Mouse (Mus musculus): ENCODE results near the gene Taf13.
"Not testable (repeated sequence)": the region's sequence is repeated elsewhere in the genome, so short reads cannot be mapped to it uniquely, and the experiment has no call there.

The Taf13 gene

DNA sequence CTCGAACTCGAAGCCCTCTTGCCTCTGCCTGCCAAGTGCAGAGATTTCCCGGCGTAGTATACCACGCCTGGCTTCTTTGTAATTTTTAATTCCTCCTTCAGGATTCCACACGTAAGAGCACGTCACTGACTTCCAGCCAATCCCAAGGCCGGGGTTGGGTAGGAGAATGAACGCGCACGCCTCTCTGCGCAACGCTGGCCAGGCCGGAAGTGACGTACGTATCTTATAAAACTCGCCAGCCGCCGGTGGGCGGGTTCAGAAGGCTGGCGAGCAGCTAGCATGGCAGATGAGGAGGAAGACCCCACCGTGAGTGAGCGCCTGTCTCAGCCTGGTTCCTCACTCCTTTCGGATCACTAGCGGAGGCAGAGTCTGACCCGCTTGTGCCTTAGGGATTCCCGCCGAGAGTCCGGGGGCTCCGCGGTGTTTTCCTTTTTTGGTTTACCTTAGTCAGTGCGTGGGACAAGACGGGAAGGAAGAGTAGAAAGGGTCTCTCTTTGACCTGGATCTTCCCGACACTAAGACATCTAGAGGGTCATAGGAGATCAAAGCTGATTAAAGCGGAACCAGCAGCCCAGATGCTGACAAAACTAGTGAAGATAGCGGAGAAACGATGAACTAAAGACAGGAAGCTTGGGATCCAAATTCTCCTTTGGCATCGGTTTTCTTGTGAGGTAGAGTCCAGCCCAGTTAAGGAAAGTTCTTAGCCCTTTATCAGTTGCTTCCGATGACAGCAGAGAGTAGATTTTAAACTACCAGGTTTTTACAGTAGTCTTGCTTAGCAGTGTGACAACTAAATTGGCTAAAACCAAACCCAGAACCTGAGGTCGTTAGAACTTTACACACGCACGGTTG is at the start of gene Taf13:
Gene Taf13, plus strand, starts transcription at position 256 of the 852 bp plus-strand sequence.
- peak; percentile 94 to 96 for DNase-seq (ENCODE audit: low spot score in 2 of 2)

DNA sequence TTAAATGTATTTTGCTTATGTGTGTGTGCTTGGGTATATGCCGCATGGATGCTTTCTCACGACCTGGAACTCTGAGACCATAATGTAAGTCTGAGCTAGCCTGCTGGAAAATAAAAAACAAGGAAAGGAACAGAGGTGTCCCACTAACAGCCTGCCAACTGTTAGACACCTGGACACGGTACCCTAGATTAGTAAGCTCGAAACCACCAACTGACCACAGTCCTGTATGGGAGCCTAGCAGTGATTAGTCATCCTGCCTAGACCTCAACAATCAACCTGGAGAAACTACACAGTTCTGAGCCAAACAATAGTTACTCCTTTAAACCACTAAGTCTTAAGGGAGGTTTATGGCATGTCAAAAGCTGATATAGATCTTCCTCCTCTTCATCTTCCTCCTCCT is 48.1 kb upstream of the Taf13 start:
- DNase-seq (ENCODE audit: low spot score in 2 of 2): no peak

DNA sequence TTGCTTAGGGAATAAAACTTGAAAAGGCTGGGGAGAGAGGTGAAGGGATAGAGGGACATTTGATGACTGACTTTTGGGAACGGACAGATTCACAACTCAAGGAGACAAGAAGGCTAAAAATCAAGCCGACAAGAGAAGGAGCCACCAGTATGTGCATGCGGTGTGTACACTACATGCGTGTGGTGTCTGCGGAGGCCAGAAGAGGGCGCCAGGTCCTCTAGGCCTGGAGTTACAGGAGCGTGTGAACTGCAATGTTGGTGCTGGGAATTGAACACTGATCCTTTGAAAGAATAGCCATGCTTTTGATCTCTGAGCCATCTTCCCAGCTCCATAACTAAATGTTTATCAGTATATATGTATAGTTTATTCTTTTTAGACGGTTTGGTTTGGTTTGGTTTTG is 43.0 kb upstream of the Taf13 start:
- DNase-seq (ENCODE audit: low spot score in 2 of 2): no peak

DNA sequence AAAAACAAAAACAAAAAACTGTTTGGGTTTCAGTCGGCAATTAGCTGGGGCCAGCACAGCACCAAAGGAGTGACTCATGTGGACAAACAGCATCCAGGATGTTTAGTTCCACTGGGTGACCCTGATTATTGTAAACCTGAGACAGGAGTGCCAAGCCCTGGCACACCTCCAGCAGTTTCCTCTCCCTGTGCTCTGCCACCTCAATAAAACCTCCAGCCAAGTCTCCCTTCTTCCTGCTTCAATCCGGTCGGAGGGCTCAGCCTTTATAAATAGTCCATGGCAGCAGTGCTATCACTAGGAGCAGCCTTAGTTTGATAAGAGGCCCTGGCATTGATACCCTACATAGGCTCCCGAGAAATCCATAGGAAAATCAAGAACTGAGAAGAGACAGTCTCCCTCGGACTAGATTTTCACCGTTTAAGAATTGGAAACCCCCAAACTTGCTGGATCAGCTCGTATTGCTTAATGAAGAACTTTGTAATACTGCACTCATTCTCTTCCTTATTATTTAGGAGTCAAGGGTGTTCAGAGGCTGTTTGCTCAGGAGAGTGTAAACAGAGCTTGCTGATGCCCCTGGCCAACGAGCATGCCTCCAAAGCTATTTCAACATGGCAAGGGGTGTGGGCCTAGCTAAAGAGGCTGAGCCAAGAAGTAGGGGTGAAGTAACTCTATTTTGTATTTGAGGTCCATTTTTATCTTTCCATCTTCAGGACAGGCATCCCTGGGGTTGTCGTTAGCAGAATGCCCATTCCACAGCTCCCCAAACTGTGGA is 38.2 kb upstream of the Taf13 start:
- no peak for DNase-seq (ENCODE audit: low spot score in 2 of 2)

DNA sequence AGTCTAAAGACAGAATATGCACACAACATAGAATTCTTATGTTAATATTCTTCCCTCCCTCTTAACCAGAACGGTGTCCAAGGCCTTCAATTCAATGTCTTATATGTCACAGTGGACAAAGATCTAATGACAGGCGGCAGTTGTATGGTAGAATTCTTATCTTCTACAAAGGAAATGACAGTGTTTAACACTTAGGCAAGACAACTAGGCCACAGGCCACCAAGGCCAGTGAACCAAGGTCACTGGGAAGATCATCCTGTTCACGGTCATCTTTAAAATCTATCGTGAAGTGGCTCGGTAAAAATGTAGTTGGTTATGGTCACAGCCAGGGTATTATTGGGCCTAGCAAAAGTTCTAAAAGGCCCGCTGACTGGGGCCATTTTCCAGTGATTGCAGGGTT is 37.5 kb upstream of the Taf13 start, which contains the start of gene 1700013F07Rik:
Gene 1700013F07Rik, plus strand, starts transcription at position 200 of the 400 bp plus-strand sequence.
- DNase-seq (ENCODE audit: low spot score in 2 of 2): no peak

DNA sequence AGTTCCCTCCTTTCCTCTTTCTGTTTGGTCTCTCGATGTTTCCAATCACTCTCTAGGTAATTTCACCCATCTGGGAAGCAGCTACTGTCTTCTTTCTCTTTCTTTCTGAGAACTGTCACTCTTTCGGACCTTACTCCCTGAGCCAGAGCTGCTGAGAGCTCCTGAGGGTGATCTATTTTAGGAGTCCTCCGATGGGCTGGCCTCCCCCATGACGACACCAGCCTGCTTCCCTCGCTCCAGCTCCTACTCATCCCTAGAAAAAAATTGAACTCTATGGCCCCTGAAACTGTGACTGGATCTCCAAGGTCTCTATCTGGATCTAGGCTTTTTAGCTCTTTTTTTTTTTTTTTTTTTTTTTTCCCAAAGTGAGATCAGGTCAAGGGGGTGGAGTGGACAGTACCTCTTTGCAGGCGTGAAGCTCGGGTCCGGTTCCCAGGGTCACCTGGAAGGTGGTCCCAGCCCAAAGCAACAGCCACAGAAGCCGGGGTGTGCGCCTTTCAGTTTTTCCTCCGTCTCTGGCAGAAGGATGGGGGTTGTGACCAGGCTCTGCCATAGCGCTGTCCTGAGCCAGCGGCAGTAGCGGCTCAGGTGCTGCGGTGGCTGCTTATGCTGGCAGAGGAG is 35.5 kb upstream of the Taf13 start:
- DNase-seq (ENCODE audit: low spot score in 2 of 2): no peak

DNA sequence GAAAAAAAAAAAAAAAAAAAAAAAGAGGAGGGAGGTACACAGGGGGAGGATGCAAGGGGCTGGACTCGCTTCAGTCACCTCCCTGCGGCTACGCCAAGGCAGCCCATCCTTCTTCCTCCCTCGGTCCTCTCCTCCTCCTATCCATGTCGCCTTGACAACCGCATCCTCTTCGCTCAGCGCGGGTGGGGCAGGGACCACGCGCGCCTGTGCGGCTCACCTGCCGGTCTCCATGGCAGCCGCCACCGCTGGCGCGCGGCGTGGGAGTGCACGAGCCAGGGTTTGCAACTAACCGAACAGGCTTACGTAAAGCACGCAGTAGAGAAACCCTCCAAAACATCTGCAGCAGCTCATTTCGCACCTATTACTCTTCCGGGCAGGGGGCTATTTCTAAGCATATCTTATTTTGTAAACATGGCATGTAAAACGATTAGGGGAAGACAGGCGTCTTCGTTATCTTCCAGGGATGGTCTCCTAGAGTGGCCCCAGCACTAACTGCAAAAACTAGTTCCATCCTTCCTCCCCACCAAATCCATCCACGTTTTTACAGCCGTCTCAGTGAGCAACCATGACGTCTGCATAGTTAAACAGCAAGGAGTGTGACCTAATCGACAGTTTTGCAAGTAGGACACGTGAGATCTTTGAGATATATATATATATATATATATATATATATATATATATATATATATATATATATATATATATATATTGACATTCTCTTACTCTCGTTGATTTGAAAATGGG is 34.8 kb upstream of the Taf13 start, which contains the start of gene 5330417C22Rik:
Gene 5330417C22Rik, minus strand, starts transcription at position 20 of the 744 bp plus-strand sequence.
- peak; percentile 36 to 67 for DNase-seq (ENCODE audit: low spot score in 2 of 2)

DNA sequence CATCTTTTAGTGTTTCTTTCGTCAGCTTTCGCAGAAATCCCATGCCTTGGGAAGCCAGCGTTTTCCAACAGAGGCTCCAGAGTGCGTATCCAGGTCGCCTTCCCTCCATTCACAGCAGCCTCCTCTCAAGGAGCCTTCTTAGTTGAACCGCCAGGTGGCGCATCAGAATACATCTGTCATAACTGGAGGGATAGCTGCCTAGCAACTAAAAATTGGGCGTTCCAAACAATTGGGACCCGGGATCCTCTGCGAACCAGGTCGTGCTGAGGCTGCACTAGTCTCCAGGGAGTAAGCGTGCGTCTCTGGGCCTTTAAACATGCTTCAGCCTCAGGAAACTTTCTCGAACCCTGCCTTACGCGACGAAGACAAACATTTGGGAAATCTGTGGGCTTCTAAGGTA is 34.2 kb upstream of the Taf13 start:
- peak; percentile 66 to 81 for DNase-seq (ENCODE audit: low spot score in 2 of 2)

DNA sequence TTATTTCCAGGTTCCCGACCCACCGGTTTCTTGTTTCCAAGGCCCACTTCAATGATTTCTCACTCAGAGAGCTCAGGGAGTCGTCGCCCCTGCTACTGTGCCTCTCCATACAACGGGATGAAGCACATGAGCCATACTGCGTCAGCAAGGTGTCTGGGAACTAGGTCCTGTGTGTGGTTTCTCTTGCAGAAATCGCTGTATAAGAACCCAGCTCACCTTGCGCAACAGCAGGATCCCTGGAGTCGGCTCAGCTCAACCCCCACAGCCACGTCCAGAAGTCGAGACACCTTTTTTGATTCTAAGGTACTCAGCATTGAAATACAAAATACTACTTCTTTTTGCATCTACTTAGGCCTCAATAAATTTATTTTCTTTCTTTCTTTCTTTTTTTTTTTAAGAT is 29.2 kb upstream of the Taf13 start:
- DNase-seq (ENCODE audit: low spot score in 2 of 2): no peak

DNA sequence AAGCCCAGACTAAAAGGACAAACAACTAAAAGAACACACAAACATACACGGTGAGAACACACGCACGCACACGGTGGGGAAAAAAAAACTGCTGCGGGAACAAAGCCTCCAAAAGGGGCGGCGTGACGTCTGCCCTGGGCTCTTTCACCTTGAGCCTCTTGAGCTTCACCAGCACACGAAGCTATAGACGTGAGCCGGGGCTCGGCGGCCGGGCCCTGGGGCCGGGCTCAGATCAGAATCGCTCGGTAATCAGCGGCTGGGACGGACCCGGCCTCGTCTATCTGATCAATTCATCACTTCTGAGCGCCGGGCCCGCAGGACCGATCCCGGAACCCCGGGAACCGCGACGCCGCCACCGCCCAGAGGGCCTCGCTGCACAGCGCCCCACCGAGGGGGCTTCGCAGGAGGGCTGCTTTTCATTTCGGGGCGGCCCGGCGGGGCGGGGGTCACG is 17.4 kb upstream of the Taf13 start:
- no peak for DNase-seq (ENCODE audit: low spot score in 2 of 2)

DNA sequence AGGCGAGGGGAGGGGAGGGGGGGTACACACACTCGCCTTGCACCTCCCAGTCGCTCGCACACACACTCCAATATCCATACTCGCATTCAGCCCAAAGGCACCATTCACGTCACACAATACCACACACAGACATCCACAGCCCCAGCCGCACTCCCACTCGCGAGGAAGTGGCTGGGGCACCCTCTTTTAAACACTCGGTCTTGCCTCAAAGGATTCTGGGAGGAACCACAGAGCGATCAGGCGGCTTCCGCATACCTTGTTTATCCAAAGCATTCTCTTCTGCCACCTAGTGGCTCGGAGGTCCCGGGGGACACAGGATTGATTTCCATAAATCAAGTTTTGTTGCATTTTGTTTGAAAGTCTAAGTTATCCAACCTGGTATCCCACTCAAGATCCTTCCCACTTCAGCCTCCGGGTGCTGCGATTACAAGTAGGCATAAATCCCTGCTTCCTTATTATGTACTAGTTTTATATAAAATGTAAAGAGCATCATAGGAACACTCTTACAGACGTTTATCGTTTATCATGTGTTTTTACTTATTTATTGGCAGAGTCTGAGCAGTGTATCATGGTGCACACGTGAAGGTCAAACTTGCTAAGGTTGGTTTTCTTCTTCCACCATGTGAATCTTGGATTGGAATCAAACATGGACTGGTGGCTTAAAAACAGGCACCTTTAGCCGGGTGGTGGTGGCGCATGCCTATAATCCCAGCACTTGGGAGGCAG is 16.7 kb upstream of the Taf13 start:
- DNase-seq (ENCODE audit: low spot score in 2 of 2): peak; percentile 94 to 95

DNA sequence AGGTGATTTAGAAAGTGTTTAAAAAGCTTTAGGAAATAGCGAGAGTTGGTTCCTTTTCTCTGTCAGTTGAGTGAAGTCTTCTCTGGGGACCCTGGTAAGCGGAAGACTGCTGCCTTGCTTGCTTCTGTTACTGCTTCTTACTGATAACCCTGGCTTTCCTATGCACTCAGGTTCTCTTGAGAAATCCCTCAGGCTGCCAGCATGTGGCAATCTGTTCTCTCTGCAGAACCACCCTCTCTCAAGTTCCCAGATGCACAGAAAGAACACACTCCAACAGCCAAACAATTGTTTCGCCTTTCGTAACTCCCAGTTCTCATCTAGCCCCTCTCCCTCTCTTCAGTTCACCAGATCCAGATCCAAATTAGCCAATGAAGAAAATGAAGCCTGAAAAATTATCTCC is 13.6 kb upstream of the Taf13 start:
- DNase-seq (ENCODE audit: low spot score in 2 of 2): no peak

DNA sequence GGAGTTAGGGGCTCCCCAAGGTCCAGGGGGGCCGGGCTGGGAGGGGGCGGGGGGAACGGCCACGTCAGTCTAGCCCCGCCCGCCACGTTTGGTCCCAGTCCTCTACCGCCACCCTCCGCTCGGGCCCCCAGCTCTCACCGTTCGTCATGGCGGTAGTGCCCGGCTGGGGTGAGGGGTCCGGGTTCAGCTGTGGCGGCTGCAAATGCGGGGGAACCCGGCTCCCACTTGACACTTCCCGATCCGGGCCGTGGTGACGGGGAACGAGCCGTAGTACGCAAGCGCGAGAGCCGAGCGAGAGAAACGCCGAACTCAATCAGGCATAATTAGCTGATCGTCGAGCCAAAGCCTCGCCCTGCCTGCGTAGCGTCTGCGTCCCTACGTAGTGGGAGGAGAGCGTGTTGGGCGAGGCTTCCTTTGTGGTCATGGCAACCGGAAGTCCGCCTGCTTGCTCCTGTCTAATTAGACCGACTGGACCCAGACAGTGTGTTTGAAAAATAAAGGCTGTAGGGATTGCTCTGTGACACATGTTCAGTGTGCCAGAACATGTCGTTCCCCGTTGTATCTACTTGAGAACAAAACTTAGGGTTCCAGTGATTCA is 9.3 kb upstream of the Taf13 start, which contains the start of gene Tmem167b:
Gene Tmem167b, minus strand, starts transcription at position 334 of the 598 bp plus-strand sequence.
- peak; percentile 96 to 97 for DNase-seq (ENCODE audit: low spot score in 2 of 2)

DNA sequence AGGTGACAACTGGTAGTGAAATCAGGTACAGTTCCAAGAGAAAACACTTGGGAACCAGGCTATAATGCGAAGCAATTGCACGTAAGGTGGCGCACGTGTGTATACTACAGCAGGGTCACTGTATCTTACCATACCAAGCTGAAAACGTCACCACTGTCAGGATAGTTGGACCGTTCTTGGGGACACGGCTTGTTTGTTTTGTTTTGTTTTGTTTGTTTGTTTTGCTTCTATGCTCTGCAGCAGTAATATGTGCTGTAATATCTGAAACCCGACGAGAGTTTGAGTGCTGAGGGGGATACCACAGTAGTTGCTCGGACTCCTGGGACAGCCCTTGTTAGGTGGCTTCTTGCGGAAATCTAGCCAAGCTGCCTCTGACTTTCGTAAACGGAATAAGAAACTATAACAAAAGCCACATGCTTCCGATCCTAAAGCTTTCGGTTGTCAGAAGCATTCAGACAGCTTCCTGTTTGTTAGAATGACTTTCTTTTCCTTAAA is 8.7 kb upstream of the Taf13 start:
- DNase-seq (ENCODE audit: low spot score in 2 of 2): peak in 1 of 2 experiments; percentile 26

DNA sequence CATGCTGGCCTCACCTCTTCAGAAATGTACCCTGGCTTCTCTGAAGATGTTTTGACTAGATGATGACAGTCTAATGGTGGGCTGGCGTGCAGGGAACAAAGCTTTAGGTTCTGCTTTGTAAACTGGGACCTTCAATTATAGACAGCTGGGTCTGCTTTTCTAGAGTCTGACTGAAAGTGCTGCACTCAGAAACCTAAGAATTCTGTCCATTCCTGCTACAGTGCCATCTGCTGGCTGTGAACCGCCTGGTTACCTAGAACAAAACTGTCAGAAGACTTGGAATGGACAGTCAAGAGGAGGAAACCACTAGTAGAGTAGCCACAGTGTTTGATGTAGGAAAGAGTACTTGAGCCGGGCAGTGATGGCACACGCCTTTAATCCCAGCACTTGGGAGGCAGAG is 8.2 kb upstream of the Taf13 start:
- peak; percentile 80 to 84 for DNase-seq (ENCODE audit: low spot score in 2 of 2)

DNA sequence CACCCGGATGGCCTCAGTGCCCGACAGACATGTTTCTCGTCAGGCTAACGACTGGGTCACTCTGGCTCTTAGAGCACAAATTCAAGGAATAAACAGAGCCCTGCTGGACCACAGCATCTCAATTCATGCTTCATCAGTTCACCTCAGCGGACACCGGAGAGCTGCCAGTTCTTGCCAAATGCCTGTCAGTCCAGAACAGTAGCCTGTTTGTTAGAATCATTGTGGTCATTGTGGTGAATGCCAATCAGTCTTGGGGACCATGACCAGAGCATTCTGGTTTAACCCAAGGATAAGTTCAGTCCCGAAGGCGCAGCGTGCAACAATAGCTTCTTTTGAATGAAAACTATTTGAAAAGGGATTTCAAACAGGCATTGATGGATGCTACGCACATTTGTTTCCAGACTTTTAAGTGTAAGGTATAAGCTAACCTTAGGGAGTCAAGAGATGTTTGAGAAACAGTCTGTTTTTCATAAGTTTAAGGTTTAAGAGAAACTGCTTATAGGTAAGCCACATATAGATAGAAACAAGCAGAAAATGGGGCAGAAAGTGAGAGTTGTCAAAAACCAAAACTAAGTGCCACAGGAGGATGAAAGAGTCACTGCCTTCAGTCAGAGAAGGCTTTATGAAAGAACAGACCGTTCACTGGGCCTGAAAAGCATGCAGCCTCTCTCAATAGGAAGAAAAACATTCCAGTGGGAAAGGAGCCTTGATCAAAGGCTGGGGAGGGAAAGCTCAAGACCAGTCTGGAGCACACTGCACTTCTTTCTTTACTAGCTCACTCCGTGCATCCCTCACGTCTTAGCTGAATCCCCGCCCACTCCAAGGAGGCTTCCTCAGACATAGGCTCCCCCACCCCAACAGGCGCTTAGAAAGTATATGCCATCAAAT is 3.3 kb upstream of the Taf13 start:
- no peak for DNase-seq (ENCODE audit: low spot score in 2 of 2)

DNA sequence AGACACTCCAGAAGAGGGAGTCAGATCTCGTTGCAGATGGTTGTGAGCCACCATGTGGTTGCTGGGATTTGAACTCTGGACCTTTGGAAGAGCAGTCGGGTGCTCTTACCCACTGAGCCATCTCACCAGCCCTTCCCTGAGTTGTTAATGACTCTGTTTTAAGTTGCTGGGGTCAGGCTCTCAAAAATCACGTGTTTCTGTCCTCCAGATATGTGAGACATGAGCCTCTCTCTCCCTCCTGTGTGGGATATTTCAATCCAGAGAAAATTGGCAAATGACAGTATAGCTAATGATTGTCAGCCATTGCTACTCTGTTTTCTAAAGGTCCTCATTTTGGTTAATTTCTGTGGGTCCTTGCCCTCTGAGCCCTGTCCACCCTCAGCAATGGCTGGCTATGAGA is 1.9 kb upstream of the Taf13 start:
- not testable (repeated sequence) for DNase-seq (ENCODE audit: low spot score in 2 of 2)

DNA sequence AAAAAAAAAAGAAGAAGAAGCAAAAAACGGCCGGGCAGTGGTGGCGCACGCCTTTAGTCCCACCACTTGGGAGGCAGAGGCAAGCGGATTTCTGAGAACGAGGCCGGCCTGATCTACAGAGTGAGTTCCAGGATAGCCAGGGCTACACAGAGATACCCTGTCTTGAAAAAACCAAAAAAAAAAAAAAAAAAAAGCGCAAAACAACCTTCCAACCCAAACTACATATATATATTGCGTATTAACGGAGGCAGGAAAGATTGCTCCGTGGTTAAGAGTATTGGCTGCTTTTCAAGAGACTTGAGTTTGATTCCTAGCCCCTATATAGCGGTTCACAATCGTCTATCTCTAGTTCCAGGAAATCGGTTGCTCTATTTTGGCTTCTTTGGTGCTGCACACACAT is 685 bp upstream of the Taf13 start:
- DNase-seq (ENCODE audit: low spot score in 2 of 2): no peak

Data from natural killer cell, adult 2 months (primary cell).